Mouse (Mus musculus): ENCODE results near the gene Slc2a2.

GRCm38 (mm10) chr3:28706736-28707135, 9.0 kb downstream of the Slc2a2 start:
- no peak for TF ChIP-seq CTCF (IDR thresholded peaks at IDR 0.05; ENCODE audit: insufficient read depth, low read length)
- TF ChIP-seq POLR2A (IDR thresholded peaks at IDR 0.05; ENCODE audit: borderline replicate concordance, extremely low read depth, low read depth, low read length) = no peak
